Mouse (Mus musculus) NIH3T3 (cell line): ENCODE results near the gene Sell.

Source experiments
- DNase-seq: peaks from one replicate; pipeline ENCODE4 v3.0.0-alpha.2; 2012; ENCODE audit warnings: low read depth

Gene Sell

DNA sequence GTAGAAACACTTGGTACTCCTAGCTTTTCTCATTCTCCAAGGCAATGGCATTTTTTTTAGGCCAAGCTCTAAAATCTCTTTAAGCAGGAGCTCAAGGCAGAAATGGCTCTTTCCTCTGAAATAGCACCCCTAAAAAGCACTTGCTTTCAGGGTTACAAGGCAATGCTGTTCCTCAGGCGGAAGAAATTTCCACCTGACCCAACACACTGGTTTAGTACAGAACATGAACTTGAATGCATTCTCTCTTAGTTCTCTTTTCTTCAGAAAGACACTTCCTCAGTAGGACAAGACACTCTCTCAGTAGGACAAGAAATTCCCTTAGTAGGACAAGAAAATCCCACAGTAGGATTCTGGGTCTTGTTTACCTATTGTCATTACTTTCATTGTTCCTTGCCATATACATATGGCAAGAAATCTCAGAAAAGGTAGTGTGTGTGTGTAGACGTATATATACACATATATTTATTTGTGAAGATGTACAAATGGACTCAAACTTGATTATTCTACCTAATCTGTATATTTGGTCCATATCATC, 12.9 kb downstream of the Sell start:
- DNase-seq, result no peak

DNA sequence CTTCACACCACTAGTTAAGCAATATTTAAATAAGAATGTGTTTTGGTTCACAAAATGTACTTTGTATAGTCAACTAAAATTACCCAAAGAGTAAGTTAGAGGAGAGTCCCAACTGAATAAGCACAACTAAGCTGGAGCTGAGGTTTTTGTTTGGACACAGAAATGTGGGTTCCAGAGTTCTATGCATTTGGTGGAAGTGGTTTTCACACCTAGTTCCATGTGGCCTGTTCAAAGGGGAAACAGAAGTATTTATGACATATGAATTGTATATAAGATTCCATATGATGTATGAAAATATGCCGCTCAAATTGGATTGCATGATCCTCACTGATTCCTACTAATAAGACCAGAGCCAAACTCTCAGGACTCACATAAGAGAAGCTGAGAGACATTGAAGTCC, 13.6 kb downstream of the Sell start:
- no peak for DNase-seq

DNA sequence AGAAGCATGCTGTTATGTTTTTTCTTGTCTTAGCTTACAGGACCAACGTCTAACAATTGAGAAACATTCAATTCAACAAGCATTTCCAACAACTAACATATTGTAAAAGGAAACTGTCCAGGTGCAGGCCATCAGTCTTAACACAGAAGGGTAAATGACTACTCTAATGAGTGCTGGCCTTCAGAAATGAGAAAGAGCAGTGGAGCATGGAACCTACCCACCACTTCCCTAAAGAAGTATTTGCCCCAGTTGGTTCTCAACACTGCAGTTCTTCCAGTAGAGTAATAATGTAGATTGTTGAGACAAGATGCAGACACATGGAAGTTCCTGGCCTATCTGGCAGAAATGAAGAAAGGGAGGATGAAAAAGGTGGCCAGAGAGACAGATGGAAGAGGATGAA, 14.7 kb downstream of the Sell start:
- no peak for DNase-seq

DNA sequence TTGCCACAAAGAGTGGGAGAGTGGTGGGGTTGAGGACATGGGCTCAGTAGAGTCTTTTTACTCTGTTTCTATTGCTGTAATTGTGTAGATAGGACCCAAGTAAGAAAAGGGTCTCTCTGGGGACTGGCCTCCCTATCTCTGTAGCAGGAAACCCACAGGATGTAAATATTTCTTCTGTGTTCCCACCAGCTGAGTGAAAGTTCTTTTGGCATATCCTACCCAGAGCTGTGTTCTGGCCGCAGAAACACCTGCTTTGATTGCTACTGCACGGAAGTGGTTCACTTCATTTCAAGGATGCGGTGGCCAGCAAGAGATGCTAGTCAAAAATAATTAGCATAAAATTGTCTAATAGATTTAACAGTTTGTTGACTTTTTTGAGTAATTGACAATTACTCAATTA, 15.2 kb downstream of the Sell start:
- no peak for DNase-seq

DNA sequence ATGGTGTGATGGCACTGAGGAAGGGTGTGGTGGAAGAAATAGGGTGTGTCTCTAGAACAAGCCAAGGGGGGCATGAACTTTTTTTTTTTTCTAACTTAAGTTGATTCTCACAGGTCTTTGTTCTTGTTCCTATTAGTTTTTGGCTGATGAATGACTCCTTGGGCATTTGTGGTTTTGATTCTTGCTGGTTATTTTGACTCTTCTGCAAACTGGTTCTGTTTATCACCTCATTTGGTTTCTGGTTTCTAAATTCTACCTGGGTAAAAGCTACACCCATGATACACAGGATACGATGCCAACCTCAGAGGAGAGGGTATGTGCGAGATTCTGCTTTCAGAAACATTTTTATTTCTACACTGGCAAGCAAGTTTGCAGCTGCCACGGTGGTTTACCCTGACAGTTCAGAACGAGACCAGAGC, 16.6 kb downstream of the Sell start:
- DNase-seq, result no peak

DNA sequence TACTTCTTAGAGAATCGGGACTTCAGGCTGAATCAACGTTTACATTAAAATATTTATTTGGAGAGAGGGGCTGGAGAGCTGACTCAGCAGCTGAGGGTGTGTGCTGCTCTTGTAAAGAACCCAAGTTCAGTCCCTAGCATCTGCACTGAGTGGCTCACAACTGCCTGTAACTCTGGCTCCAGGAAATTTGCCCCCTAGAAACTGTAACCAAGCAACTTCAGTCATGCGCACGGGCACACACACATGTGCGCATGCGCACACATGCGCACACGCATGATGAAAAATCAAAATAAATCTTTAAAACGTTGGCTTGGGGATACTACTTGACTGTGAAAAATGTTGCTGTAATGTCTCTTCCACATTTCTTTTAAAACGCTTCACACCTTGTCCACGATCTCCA, 17.3 kb downstream of the Sell start:
- no peak for DNase-seq

DNA sequence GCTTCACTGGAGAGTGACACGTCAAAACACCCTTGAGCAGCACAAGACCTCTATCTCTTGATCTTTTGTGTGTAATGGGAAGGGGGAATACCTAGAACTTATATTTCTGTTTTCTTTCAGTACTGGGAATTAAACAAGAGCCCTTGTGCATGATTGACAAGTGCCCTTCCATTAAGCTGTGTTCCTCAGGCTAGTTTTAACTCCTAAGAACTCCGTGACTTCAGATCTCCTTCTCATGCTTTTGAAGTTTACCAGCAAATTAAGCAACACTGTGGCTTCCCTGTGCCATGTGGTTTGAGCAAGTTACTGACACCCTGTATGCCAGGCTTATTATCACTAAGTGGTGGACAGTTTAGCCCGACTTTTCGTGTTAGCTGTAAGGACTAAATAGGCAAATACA, 21.3 kb downstream of the Sell start:
- DNase-seq, result no peak

DNA sequence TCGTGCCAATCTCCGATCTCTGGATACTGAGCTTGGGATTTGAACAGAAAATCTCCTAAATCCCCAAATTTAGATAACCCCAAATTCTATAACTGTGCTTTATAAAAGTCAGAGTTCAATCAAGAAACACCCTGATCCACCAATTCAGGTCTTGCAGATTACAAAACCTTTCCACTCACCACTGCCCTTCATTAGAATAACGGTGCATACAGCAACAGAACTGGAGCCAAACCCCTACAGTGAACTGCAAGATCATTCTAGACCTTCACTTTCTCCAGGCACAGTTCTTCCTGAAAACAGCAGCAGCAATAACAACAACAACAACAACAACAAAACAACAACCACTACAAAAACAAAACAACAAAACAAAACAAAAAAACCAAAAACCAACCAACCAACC, 25.0 kb downstream of the Sell start:
- DNase-seq, result no peak

DNA sequence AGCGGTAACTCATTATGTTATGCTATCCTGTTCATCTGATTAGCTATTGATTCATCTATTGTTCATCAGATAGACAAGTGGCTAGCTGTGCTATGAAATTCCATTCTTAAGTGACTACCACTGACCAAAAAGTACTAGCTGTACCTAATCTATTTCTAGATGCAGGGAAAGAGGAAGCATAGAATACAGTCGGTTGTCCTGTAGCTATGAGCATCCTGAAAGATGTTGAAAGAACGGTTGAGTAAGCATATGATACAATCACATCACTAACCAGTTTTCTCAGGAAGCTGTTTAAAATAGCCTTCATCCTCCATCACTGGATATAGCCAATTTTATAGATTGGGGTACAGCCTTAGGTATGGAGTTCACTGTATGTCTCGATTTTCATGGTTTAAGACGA, 26.1 kb downstream of the Sell start:
- DNase-seq, result no peak

DNA sequence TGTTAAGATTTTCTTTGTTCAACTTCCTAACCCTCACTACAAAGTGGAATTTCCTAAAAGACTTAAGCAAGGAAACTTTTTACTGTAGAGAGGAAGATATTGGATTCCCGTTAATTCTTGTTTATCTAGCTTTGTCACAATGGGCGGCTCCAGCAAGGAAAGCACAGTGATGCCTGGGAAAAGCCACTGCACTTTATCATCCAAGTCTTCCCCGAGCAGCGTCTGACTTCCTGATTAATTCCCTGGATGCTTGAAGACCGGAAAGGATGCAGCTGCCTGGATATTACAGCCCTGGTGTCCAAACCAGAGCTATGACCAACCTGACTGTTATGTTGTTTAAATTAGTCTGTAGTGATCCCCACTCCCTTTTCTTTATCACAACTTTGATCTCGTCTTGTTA, 35.0 kb downstream of the Sell start:
- DNase-seq, result no peak

DNA sequence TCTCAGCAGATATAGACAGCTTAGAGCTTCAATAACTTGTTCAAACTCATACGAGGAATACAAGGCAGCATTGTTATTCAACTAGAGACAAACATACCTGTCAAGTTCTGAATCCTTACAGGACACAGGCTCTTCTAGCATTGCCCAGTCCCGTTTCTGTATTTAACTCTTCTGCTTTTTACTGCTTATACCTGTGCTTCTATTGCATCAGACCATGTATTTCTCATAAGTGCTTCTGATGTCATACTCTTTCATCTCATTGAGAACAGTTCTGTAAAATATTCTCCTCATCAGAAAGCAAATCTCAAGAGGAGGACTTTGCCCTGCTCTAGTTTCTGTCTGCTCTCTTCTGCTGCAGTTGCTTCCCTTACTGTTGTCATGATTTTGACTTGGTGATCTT, 36.1 kb downstream of the Sell start:
- DNase-seq, result no peak

DNA sequence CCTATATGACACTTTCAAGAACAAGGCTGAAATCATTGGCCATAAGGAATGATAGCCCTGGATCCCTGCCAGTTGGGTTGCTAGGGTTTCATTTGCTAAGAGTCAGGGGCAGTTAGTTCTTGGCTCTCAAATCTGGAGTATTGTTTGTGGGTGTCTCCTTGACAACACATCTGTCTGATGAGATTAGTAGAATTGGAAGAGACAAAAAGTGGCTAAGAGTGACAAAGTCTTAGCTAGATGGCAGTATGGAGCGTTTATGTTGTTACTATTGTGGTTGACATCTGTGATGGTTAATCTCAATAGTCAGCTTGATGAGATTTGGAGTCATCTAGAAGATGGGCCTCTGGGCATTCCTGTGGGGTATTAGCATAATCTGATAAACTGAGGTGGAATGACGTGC, 36.6 kb downstream of the Sell start:
- DNase-seq, result peak; percentile 15

DNA sequence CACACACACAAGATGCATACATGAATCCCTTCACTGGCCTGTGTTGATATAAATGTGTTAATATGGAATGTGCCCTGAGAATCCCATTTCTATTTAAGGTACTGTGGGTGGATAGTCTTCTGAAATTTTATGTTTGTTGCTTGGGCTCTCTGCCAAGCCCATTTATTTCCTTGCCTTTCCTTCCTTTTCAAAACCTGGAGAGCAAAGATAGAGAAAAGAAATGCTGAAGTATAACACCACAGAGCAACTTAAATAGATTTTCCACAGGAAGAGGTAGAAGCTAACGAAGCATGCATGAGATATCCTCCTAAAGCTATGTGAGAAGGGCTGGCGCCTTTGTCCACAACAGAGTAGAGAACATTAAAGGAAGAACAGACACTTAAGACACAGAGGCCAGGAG, 48.0 kb downstream of the Sell start:
- DNase-seq, result peak; percentile 24

DNA sequence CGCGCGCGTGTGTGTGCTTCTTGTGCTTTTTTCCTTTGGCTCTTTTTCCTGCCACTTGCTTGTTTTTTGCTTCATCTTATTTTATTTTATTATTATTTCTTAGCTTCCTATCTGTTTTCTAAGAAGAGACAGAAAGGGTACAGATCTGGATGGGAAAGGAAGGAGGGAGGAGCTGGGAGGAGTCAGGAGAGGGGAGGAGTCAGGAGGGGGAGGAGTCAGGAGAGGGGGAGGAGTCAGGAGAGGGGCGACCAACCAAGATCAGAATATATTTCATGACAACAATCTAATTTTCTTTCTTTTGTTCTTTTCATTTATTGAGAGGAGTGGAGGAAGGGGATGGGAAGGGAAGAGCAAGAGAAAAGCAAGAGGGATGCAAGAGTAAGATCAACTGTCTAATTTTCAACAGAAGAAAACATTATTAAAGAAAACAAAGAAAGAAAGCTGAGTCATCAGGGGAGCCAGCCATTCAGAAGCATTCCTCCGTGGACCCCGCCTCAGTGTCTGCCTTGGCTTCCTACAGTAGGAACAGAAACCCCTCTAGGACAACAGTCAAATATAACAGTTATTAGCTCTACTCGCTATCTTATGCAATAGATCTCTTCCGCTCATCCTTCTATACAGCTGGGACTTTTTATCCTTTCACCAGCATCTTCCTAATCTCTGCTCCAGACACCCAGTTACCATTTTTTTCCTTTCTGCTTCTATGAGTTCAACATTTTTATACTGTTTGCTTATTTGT, 49.0 kb downstream of the Sell start:
- DNase-seq, result no peak

DNA sequence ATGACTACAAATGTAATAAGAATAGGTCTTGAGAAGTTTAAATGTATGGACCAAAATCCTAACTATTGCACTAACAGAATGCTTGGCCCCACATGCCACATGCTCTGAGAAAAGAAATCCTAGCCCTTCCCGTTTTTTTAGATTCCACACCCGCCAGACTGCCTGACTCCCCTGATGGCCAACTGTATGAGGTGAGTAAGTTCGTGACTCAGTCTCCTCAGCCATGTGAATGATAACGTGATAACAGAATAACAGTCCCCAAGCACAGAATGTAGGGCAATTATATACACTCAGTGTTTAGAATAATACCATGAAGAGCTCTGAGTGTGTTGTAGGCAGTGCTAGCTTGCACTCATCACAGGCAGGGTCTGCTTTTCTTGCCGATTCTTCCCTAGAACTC, 52.5 kb downstream of the Sell start:
- peak; percentile 27 for DNase-seq

DNA sequence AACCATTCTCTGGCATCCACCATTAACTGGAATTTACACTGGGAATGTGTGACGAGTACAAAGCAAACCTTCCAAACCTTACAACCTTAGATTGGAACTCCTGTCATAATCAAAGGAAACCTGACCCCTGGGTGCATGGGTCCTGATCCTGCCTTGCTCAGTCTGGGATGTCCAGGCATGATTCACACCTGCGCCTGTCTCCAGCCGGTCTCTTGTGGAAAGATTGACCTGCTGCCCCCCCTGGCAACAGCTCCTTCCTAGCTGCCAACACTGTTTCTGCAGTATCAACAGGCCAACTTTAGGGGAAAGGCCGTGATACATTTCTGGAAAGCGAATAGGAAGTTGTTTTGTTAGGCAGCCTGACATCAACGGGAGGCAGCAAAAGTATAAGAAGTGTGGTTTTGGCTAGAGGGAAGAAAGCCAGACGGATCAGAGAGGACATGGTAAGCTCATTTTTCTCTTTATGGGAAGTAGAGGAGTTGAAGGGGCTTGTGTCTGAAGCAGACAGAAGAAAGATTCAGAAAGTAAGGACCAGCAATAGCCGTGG, 53.2 kb downstream of the Sell start, which contains the start of gene Selp:
Selp (plus strand) TSS at position 318 of the 547 bp plus-strand sequence.
- DNase-seq, result peak; percentile 60

DNA sequence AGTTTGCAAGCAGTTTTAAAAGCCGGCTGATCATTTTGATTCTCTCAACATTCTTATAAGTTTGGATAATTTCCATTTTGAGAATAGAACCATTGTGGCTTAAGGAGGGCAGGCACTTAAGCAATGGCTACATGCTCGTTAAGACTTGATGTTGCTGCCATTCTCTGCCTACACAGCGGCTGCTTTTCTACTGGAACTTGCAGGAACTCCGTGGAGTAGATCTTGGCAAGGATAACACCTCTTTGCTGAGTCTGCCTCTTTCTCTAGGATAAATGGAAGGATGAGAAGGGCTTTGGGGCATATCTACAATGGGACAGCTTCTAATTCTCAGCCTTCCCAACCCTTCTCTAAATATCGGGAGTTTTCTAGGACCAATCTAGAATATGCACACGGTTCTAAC, 53.9 kb downstream of the Sell start:
- DNase-seq, result no peak

DNA sequence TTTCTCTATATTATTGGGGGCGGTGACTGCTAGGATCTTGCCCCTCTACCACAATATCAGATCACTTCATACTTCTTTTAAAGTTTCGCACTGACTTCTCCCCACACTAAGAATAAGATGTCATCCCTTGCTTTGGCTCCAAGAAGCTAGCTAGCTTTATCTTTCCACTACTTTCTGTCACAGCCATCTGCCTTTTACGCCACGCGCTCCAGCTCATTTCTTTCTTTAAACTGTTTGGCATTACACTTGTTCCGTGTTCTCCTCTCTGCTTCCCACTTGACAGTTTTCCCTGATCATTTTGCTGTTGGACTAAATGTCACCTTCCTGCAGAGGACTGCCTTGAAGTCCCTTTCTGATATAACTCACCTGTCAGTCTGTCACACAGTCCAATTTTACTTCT, 56.1 kb downstream of the Sell start:
- DNase-seq, result no peak

DNA sequence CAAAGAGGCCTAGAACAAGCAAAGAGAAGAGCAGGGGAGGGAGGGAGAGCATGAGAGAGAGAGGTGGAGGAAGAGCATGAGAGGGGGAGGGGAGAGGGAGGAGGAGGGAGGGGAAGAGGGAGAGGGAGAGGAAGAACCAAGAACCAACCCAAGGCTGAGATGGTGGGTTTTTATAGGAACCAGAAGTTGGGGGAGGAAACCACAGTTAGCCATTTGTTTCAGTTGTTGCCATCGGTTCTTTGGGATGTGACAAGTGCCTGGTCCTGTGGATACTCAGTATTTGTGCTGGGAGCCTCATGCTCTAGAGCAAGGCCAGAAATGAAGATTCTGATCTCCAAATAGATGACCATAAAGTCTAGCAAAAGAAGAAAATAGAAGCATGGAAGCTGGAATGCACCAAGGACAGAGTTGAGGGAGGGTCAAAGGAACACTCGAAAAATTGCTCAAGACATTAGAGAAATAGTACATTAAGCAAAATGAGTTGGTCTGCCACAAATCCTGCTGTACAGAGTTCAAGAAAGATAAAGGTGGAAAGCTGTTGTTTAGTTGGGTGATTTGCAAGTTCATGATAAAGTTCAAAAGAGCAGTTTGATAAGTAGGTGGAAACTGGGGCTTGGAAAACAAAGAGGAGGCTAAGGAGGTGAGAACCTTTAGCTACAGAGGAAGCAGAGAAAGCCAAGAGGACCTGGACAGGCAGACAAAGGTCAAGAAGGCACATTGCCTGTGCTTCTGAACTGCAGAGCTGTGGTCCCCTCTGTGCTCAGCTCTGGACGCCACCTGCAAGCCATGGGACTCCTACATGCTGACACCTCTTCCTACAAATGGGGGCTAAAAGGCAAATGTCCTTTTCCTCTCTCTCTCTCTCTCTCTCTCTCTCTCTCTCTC, 58.4 kb downstream of the Sell start:
- no peak for DNase-seq

DNA sequence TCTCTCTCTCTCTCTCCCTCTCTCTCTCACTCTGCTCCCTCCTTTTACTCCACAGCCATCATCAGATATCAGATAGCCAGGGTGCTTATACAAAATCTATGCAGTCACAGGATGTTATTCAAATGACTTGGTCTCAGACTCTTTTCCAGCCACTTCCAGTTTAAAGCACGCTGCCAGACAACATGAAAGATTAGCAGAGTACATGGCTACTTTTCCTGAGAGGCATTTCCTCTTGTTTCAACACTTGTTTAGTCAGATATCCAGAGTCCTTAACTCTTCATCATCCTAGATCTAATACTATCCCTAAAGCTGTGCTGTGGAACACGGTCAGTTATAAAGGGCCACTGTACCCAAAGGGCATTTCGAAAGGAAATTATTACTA, 59.0 kb downstream of the Sell start:
- no peak for DNase-seq

DNA sequence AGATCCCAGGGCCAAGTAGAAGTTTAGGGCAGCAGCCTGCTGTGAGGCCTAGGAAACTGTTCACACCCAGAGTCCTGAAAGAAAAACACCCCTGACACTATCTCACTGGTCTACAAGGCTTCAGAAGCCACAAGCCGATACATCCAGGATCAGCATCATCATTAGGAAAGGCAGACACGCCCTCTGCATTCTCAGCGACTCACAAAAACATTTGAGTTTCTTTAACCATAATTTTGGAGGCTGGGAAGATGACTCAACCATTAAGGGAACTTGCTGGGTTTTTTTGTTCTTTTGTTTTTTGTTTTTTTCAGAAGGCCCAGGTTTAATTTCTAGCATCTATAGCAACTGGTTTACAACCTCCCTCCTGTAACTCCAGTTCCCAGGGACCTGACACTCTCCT, 62.1 kb downstream of the Sell start:
- peak; percentile 65 for DNase-seq

DNA sequence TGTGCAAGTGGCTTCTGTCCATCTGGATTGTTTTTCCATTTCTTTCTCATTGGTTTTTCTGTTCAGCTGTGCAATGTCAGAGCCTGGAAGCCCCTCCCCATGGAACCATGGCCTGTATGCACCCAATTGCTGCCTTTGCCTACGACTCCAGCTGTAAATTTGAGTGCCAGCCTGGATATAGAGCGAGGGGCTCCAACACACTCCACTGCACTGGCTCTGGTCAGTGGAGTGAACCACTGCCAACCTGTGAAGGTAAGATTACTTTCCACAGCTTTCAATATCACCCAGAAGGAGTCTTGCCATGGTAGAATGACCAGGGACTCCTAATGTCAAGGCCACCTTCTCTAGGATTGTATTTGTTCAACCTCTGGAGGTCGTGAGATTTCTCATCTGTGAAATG, 68.2 kb downstream of the Sell start:
- DNase-seq, result no peak

DNA sequence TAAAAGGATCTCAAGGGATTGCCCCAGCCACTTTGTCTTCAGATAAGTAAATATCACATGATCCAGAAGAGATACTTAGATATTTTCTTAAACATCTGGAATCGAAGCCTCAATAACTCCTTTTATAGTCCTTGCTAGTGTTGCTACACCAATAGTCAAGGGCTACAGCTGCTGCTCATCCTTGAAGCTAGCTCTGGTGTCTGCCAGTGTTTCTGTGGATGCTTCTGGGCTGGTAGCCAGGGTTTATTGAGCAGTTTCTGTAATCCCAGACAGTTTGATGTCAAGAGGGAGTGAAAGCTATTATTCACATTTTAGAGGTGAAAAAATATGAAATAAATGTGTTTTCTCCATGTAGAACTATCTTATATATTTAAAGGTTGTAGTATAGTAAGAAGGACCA, 70.8 kb downstream of the Sell start:
- DNase-seq, result peak; percentile 41
